Mouse (Mus musculus) heart, adult 2 months (tissue): ENCODE data around the gene Mul1.

Source experiments
- CTCF ChIP-seq: fragments of 200-600 bp; IDR thresholded peaks from 2 replicates; pipeline ENCODE4 v1.8.1; 2022; ENCODE audit warnings: antibody characterized with exemption, mild to moderate bottlenecking, moderate library complexity
- POLR2A ChIP-seq: fragments of 200-500 bp; IDR thresholded peaks from 2 replicates; pipeline ENCODE4 v1.6.1; 2011; ENCODE audit warnings: mild to moderate bottlenecking, low read depth, low read length, control low read depth; ENCODE audit not compliant: insufficient read depth

DNA sequence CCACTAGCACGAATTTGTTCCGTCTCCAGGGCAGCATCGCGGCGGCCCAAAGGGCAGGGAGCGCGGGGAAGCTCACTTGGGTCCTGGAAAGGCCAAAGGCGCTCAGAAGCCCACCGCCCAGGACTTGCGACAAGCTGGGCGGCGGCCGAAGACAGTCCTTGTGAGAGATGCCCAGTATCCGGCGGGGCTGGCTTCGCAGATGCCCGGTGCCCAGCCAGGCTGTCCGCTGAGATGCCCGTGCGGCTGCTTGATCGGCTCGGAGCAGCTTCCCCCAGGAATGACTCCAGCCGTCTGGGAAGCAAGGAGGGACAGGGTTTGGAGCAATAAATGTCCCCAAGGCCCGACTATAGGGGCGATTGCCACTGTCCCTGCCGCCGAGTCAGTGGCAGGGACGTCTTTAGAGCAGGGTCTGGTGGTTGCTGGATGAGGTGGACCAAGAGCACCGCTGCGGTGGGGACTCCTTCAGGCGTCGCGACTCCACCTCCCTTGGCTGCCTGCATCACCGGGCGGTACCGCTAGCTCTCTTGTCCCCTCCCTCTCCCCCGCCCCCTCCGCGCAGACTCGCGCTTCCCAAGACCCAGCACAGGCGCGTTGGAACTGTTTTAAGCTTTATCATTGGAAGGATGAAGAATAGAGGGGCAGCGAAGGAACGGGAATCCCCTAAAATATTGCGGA is 38.4 kb upstream of the Mul1 start, which contains the start of gene Fam43b:
- no peak for TF ChIP-seq POLR2A
- no peak for TF ChIP-seq CTCF
